In genomic region chr2:26599965-26600364, GRCm38 (mm10) we compare ENCODE assay signal across 31 mouse cellular contexts. TPM values are rescaled to one million over a fixed set of nuclear protein-coding genes. Genes with fewer than 3 reads are reported as not detected.
A peak's percentile ranks its signal among the peaks of the same experiment; 100 is the strongest.
DNase-seq lines count a peak whose midpoint lies in the region; ATAC-seq and TF ChIP-seq lines count a peak whose summit lies in the region.
"Had no signal": no experiment of that assay in that cellular context is flagged by ENCODE, and none has a peak within 500 bp of the region (broad histone marks: within the 10 kb centered on the region; RNA-seq: fewer than 3 reads in every experiment).

No protein-coding gene starts in this region.

- H3K4me1 ChIP-seq in kidney, adult 2 months (ENCODE audit: control insufficient read depth, insufficient read depth, low read length): peaks cover 23% of the 10 kb centered on the region
- peaks cover 19% of the 10 kb centered on the region; the same call in 1 of the 2 replicates for H3K4me1 ChIP-seq in kidney, embryonic 14.5 days (ENCODE audit: control insufficient read depth, insufficient read depth, low read length)
- peaks cover 85% of the 10 kb centered on the region for H3K4me1 ChIP-seq in megakaryocyte, embryonic 14.5 days
- H3K4me1 ChIP-seq in liver, embryonic 13.5 days (replicated peaks): peaks cover 76% of the 10 kb centered on the region
- no peaks in the 10 kb centered on the region for H3K4me1 ChIP-seq in stomach, postnatal 0 days (replicated peaks; ENCODE audit: control insufficient read depth, insufficient read depth)

- no peaks in the 10 kb centered on the region for H3K27me3 ChIP-seq in kidney, adult 2 months (replicated peaks; ENCODE audit: control insufficient read depth, insufficient read depth, low read length)
- no peaks in the 10 kb centered on the region for H3K27me3 ChIP-seq in kidney, embryonic 14.5 days (ENCODE audit: control insufficient read depth, insufficient read depth, low read length)
- no peaks in the 10 kb centered on the region for H3K27me3 ChIP-seq in megakaryocyte, embryonic 14.5 days (replicated peaks)
- H3K27me3 ChIP-seq in liver, embryonic 13.5 days: peaks cover 21% of the 10 kb centered on the region
- no peaks in the 10 kb centered on the region for H3K27me3 ChIP-seq in stomach, postnatal 0 days (ENCODE audit: control insufficient read depth, insufficient read depth, low read length)
- H3K27me3 ChIP-seq: embryonic facial prominence, embryonic 15.5 days; heart, embryonic 13.5 days; limb, embryonic 15.5 days had no signal

- WGBS in kidney, adult 2 months: 70% methylated on average over 4 of the region's 4 CpGs
- 85% methylated on average over 4 of the region's 4 CpGs for WGBS in kidney, embryonic 14.5 days
- 61% methylated on average over 4 of the region's 4 CpGs for WGBS in liver, embryonic 13.5 days (ENCODE audit: insufficient replicate concordance)
- WGBS in stomach, postnatal 0 days: 77% methylated on average over 4 of the region's 4 CpGs

- H3K9me3 ChIP-seq in kidney, embryonic 14.5 days (ENCODE audit: control insufficient read depth, low read length): no peaks in the 10 kb centered on the region
- H3K9me3 ChIP-seq in megakaryocyte, embryonic 14.5 days: no peaks in the 10 kb centered on the region
- no peaks in the 10 kb centered on the region for H3K9me3 ChIP-seq in liver, embryonic 13.5 days (replicated peaks)
- H3K9me3 ChIP-seq in stomach, postnatal 0 days (ENCODE audit: control insufficient read depth, low read length): no peaks in the 10 kb centered on the region
- H3K9me3 ChIP-seq: embryonic facial prominence, embryonic 15.5 days; forebrain, embryonic 15.5 days; heart, embryonic 13.5 days; limb, embryonic 15.5 days; midbrain, embryonic 13.5 days; neural tube, embryonic 12.5 days had no signal

- DNase-seq in kidney, adult 2 months: peak; percentile 73
- DNase-seq in liver, embryonic 13.5 days: no peak
- DNase-seq in stomach, postnatal 0 days (ENCODE audit: low spot score): no peak
- DNase-seq in urinary bladder, postnatal 25 days (ENCODE audit: low spot score): no peak
- DNase-seq: adrenal gland, postnatal 10 days; cerebellum, adult 9-11 months; gastrocnemius, postnatal 14 days; heart, adult 11 months; heart, postnatal 14 days; left cerebral cortex, postnatal 4 days; lung, postnatal 10 days; right cerebral cortex, postnatal 14 days; thymus, postnatal 14 days had no signal

- no peaks in the 10 kb centered on the region for H3K36me3 ChIP-seq in kidney, adult 2 months (ENCODE audit: control insufficient read depth, insufficient read depth, low read length)
- peaks cover 5% of the 10 kb centered on the region; the same call in 1 of the 2 replicates for H3K36me3 ChIP-seq in kidney, embryonic 14.5 days (ENCODE audit: control insufficient read depth, insufficient read depth, low read length)
- peaks cover 22% of the 10 kb centered on the region for H3K36me3 ChIP-seq in megakaryocyte, embryonic 14.5 days (replicated peaks; ENCODE audit: low read length)
- 0 out of 2 replicates have a peak, but pooled peaks cover 4% of the 10 kb centered on the region for H3K36me3 ChIP-seq in liver, embryonic 13.5 days
- H3K36me3 ChIP-seq in stomach, postnatal 0 days (ENCODE audit: control insufficient read depth, insufficient read depth, low read length): peaks cover 3% of the 10 kb centered on the region; the same call in 1 of the 2 replicates
- H3K36me3 ChIP-seq: forebrain, embryonic 15.5 days; midbrain, embryonic 13.5 days; neural tube, embryonic 12.5 days had no signal

- no peak for TF ChIP-seq POLR2A in kidney, adult 2 months (IDR thresholded peaks at IDR 0.05; ENCODE audit: low read depth, low read length)

- H3K9ac ChIP-seq in kidney, embryonic 14.5 days (ENCODE audit: low read depth, low read length): no peak overlapping the region
- H3K9ac ChIP-seq in liver, embryonic 13.5 days: no peak overlapping the region
- H3K9ac ChIP-seq in stomach, postnatal 0 days (ENCODE audit: low read length): no peak overlapping the region
- H3K9ac ChIP-seq: embryonic facial prominence, embryonic 15.5 days; forebrain, embryonic 15.5 days; heart, embryonic 13.5 days; limb, embryonic 15.5 days; midbrain, embryonic 13.5 days; neural tube, embryonic 12.5 days had no signal

- TF ChIP-seq EP300 in stomach, postnatal 0 days (optimal IDR thresholded peaks at IDR 0.05): no peak

- H3K27ac ChIP-seq in kidney, adult 2 months (ENCODE audit: insufficient read depth, low read depth, low read length): no peak overlapping the region
- no peak overlapping the region for H3K27ac ChIP-seq in kidney, embryonic 14.5 days (ENCODE audit: low read depth, low read length)
- H3K27ac ChIP-seq in liver, embryonic 13.5 days: peak overlapping the region; percentile 60; the same call in 1 of the 2 replicates
- no peak overlapping the region; the same call in 1 of the 2 replicates for H3K27ac ChIP-seq in stomach, postnatal 0 days (replicated peaks)
- H3K27ac ChIP-seq: embryonic facial prominence, embryonic 15.5 days; forebrain, embryonic 15.5 days; heart, embryonic 13.5 days; hindbrain, postnatal 0 days; left cerebral cortex, adult 2 months; limb, embryonic 15.5 days; midbrain, embryonic 13.5 days; neural tube, embryonic 12.5 days had no signal

- H3K4me3 ChIP-seq in kidney, adult 2 months (ENCODE audit: insufficient read depth, low read depth, low read length): no peak overlapping the region
- no peak overlapping the region for H3K4me3 ChIP-seq in kidney, embryonic 14.5 days (ENCODE audit: low read length)
- peak overlapping the region; percentile 8 for H3K4me3 ChIP-seq in megakaryocyte, embryonic 14.5 days (replicated peaks)
- H3K4me3 ChIP-seq in liver, embryonic 13.5 days (replicated peaks): no peak overlapping the region
- no peak overlapping the region for H3K4me3 ChIP-seq in stomach, postnatal 0 days (ENCODE audit: low read depth, low read length)
- H3K4me3 ChIP-seq: embryonic facial prominence, embryonic 15.5 days; forebrain, embryonic 15.5 days; heart, embryonic 13.5 days; left cerebral cortex, adult 2 months; limb, embryonic 15.5 days; midbrain, embryonic 13.5 days; neural tube, embryonic 12.5 days had no signal

- no peak for TF ChIP-seq CTCF in kidney, adult 2 months (conservative IDR thresholded peaks at IDR 0.05; ENCODE audit: insufficient read depth, insufficient read length, low read depth, low read length)
- no peak for TF ChIP-seq CTCF in stomach, postnatal 0 days (IDR thresholded peaks at IDR 0.05; ENCODE audit: low read depth)

- ATAC-seq in kidney, embryonic 14.5 days (ENCODE audit: low FRiP score, low TSS enrichment): no peak
- no peak for ATAC-seq in megakaryocyte, adult 5-6 weeks (ENCODE audit: poor library complexity, severe bottlenecking)
- no peak for ATAC-seq in liver, embryonic 13.5 days (ENCODE audit: low read depth)
- ATAC-seq in stomach, postnatal 0 days (ENCODE audit: low FRiP score, low TSS enrichment): peak; percentile 5; the same call in 1 of the 2 replicates
- ATAC-seq in monocyte, adult 5-6 weeks (replicated peaks; ENCODE audit: insufficient number of reproducible peaks, low FRiP score, low TSS enrichment, poor library complexity, severe bottlenecking): no peak
- ATAC-seq: forebrain, embryonic 15.5 days; hindbrain, postnatal 0 days; midbrain, embryonic 13.5 days had no signal

- no peak overlapping the region for H3K4me2 ChIP-seq in kidney, embryonic 14.5 days (replicated peaks; ENCODE audit: low read depth, low read length)
- H3K4me2 ChIP-seq in liver, embryonic 13.5 days: 0 out of 2 replicates have a peak overlapping the region, but pooled peaks have one; percentile 5
- H3K4me2 ChIP-seq in stomach, postnatal 0 days (replicated peaks; ENCODE audit: low read depth): no peak overlapping the region
- H3K4me2 ChIP-seq: embryonic facial prominence, embryonic 15.5 days; forebrain, embryonic 15.5 days; heart, embryonic 13.5 days; limb, embryonic 15.5 days; midbrain, embryonic 13.5 days; neural tube, embryonic 12.5 days had no signal

RNA-seq across cellular contexts. Expression of gene Agpat2, which starts 4.3 kb away (rescaled TPM):
- polyA plus RNA-seq in kidney, adult 2 months (2012; rRNA removed): 165 and 192 TPM in 2 replicates
- 30.0 and 41.4 TPM in 2 replicates for polyA plus RNA-seq in kidney, embryonic 14.5 days (2014; fragmentation: Nextera tagmentation; extraction: Ambion mirVana)
- 34.1 and 41.8 TPM in 2 replicates for polyA plus RNA-seq in megakaryocyte, embryonic 14.5 days (2012; ENCODE audit: insufficient read depth, low replicate concordance)
- 37.0 and 41.9 TPM in 2 replicates for total RNA-seq in megakaryocyte, adult 5-6 weeks (2015)
- 38.1 and 43.6 TPM in 2 replicates for total RNA-seq in megakaryocyte, adult 5-6 weeks (2017)
- polyA plus RNA-seq in liver, embryonic 13.5 days (2015; fragmentation: Nextera tagmentation; extraction: Ambion mirVana): 30.9 and 32.7 TPM in 2 replicates
- polyA plus RNA-seq in stomach, postnatal 0 days (2015; fragmentation: Nextera tagmentation; extraction: Ambion mirVana): 109 and 120 TPM in 2 replicates
- 24.2 to 27.3 TPM (median 25.1 TPM) in 3 replicates for total RNA-seq in monocyte, adult 5-6 weeks (2017)

RNA-seq across cellular contexts. Expression of gene Gm20532, which starts 13.5 kb away (rescaled TPM):
- not detected in 2 replicates for polyA plus RNA-seq in kidney, adult 2 months (2012; rRNA removed)
- not detected in 2 replicates for polyA plus RNA-seq in kidney, embryonic 14.5 days (2014; fragmentation: Nextera tagmentation; extraction: Ambion mirVana)
- not detected in 2 replicates for polyA plus RNA-seq in megakaryocyte, embryonic 14.5 days (2012; ENCODE audit: insufficient read depth, low replicate concordance)
- 0.36 TPM in 1 of 2 replicates, not detected in the other for total RNA-seq in megakaryocyte, adult 5-6 weeks (2015)
- not detected in 2 replicates for total RNA-seq in megakaryocyte, adult 5-6 weeks (2017)
- polyA plus RNA-seq in liver, embryonic 13.5 days (2015; fragmentation: Nextera tagmentation; extraction: Ambion mirVana): not detected in 2 replicates
- polyA plus RNA-seq in stomach, postnatal 0 days (2015; fragmentation: Nextera tagmentation; extraction: Ambion mirVana): 0.18 TPM in 1 of 2 replicates, not detected in the other
- total RNA-seq in monocyte, adult 5-6 weeks (2017): not detected in 3 replicates
- total RNA-seq: adrenal gland, postnatal 10 days; common myeloid progenitor, adult 5-6 weeks; gastrocnemius, postnatal 14 days; heart, postnatal 14 days; hindbrain, postnatal 0 days; left cerebral cortex, adult 2 months; left cerebral cortex, postnatal 4 days; megakaryocyte progenitor cell, adult 5-6 weeks had no signal
- polyA plus RNA-seq: brain, embryonic 14.5 days; C2C12; embryonic facial prominence, embryonic 15.5 days; forebrain, embryonic 15.5 days; heart, embryonic 13.5 days; hindbrain, embryonic 11.5 days; hindbrain, postnatal 0 days; limb, embryonic 15.5 days; midbrain, embryonic 13.5 days; neural tube, embryonic 12.5 days; spleen, adult 2 months had no signal

RNA-seq across cellular contexts. Expression of gene Egfl7, which starts 20.2 kb away (rescaled TPM):
- polyA plus RNA-seq in kidney, adult 2 months (2012; rRNA removed): 297 and 304 TPM in 2 replicates
- polyA plus RNA-seq in kidney, embryonic 14.5 days (2014; fragmentation: Nextera tagmentation; extraction: Ambion mirVana): 172 and 194 TPM in 2 replicates
- polyA plus RNA-seq in megakaryocyte, embryonic 14.5 days (2012; ENCODE audit: insufficient read depth, low replicate concordance): 19.7 and 90.5 TPM in 2 replicates
- 1.6 and 3.1 TPM in 2 replicates for total RNA-seq in megakaryocyte, adult 5-6 weeks (2015)
- total RNA-seq in megakaryocyte, adult 5-6 weeks (2017): 3.7 and 3.9 TPM in 2 replicates
- polyA plus RNA-seq in liver, embryonic 13.5 days (2015; fragmentation: Nextera tagmentation; extraction: Ambion mirVana): 69.4 and 79.4 TPM in 2 replicates
- polyA plus RNA-seq in stomach, postnatal 0 days (2015; fragmentation: Nextera tagmentation; extraction: Ambion mirVana): 49.7 and 54.3 TPM in 2 replicates
- not detected in 3 replicates for total RNA-seq in monocyte, adult 5-6 weeks (2017)

RNA-seq across cellular contexts. Expression of gene Fam69b, which starts 28.3 kb away (rescaled TPM):
- 12.2 and 14.5 TPM in 2 replicates for polyA plus RNA-seq in kidney, adult 2 months (2012; rRNA removed)
- polyA plus RNA-seq in kidney, embryonic 14.5 days (2014; fragmentation: Nextera tagmentation; extraction: Ambion mirVana): 30.3 and 39.1 TPM in 2 replicates
- polyA plus RNA-seq in megakaryocyte, embryonic 14.5 days (2012; ENCODE audit: insufficient read depth, low replicate concordance): 1.2 TPM in 1 of 2 replicates, not detected in the other
- 0.33 TPM in 1 of 2 replicates, not detected in the other for total RNA-seq in megakaryocyte, adult 5-6 weeks (2015)
- 0.11 and 0.33 TPM in 2 replicates for total RNA-seq in megakaryocyte, adult 5-6 weeks (2017)
- 2.1 and 2.3 TPM in 2 replicates for polyA plus RNA-seq in liver, embryonic 13.5 days (2015; fragmentation: Nextera tagmentation; extraction: Ambion mirVana)
- polyA plus RNA-seq in stomach, postnatal 0 days (2015; fragmentation: Nextera tagmentation; extraction: Ambion mirVana): 10.9 and 13.4 TPM in 2 replicates
- 2.1 to 4.9 TPM in 2 of 3 replicates, not detected in the other for total RNA-seq in monocyte, adult 5-6 weeks (2017)
